Mouse (Mus musculus) intestine, embryonic 16.5 days (tissue): ENCODE data around the gene Farp1. TPM values are rescaled to one million over a fixed set of nuclear protein-coding genes. Genes with fewer than 3 reads are reported as not detected.

ENCODE experiments used
- ATAC-seq: fragments of 200-750 bp; cut with Nextera tagmentation; 2 replicates; pipeline ENCODE4 v1.8.0; 2017; ENCODE audit warnings: moderate TSS enrichment, moderate library complexity
- H3K27ac ChIP-seq: fragments of 300-500 bp; sonication (generic); 2 replicates; pipeline ENCODE4 v1.5.1; 2014; ENCODE audit warnings: mild to moderate bottlenecking, low read length
- H3K27me3 ChIP-seq: fragments of 300-500 bp; sonication (generic); replicated peaks from 2 replicates; pipeline ENCODE4 v1.6.1; 2014; ENCODE audit warnings: low read length, control low read depth, mixed read lengths; ENCODE audit not compliant: control insufficient read depth, insufficient read depth
- H3K36me3 ChIP-seq: fragments of 300-500 bp; sonication (generic); 2 replicates; pipeline ENCODE4 v1.6.1; 2014; ENCODE audit warnings: low read length, control low read depth; ENCODE audit not compliant: control insufficient read depth, insufficient read depth
- H3K4me1 ChIP-seq: fragments of 300-500 bp; sonication (generic); 2 replicates; pipeline ENCODE4 v1.6.1; 2014; ENCODE audit warnings: low read length, control low read depth, mixed read lengths; ENCODE audit not compliant: control insufficient read depth, insufficient read depth
- H3K4me2 ChIP-seq: fragments of 300-500 bp; sonication (generic); 2 replicates; pipeline ENCODE4 v1.6.1; 2014; ENCODE audit warnings: low read depth, low read length, control low read depth
- H3K4me3 ChIP-seq: fragments of 300-500 bp; sonication (generic); 2 replicates; pipeline ENCODE4 v1.5.1; 2014; ENCODE audit warnings: mild to moderate bottlenecking, low read length
- H3K9ac ChIP-seq: fragments of 300-500 bp; sonication (generic); 2 replicates; pipeline ENCODE4 v1.6.1; 2014; ENCODE audit warnings: low read depth, low read length
- H3K9me3 ChIP-seq: fragments of 300-500 bp; sonication (generic); 2 replicates; pipeline ENCODE4 v1.6.1; 2016; ENCODE audit warnings: low read length, control low read depth; ENCODE audit not compliant: control insufficient read depth
- WGBS: fragments of 180-500 bp; shearing (Covaris S2); extraction: QIAGEN DNeasy Blood & Tissue Kit; methylation state at CpG from one replicate; pipeline ENCODE4 v1.1.7; 2014; 5-methylcytosine and 5-hydroxymethylcytosine counted together
- polyA plus RNA-seq: library from polyadenylated mRNA; unstranded; fragments of >200 nt; fragmentation: Nextera tagmentation; extraction: Ambion mirVana; gene quantifications from 2 replicates; pipeline ENCODE4 v1.2.1, GENCODE M21; 2015

The Farp1 gene
- polyA plus RNA-seq, 1 experiment from 2014 or later: 8.7 TPM

DNA sequence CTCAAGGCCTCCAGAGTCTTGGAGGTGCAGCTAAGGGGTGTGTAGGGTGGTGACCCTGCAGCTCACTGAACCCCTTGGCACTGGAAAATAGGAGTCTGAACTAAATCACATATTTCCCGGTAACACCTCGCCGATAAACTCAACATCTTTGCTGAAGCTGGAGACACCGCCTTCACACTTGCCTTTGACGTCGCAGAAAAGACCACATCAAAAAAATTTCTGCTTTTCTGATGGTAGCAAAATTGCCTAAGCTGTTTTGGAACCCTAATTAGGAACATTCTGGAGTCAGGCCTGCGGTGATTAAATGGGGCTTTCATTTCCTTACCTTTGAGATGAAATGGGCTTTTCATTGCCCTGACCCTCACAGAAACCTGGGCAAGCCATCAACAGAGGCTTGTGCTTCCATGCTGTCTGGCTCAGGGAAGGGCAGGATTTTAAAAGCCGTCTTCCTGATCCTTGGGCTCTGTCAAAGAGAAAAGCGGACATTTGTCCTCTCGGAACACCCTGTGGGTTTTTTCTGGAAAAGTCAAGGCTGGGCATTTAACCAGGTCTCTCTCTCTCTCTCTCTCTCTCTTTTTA lies 72.8 kb downstream of the Farp1 start:
- no peak overlapping the region for H3K9ac ChIP-seq
- no peaks in the 10 kb centered on the region for H3K27me3 ChIP-seq
- WGBS: 75% methylated on average over 10 of the region's 10 CpGs
- no peaks in the 10 kb centered on the region for H3K9me3 ChIP-seq
- no peaks in the 10 kb centered on the region for H3K36me3 ChIP-seq
- peak overlapping the region; percentile 67 for H3K27ac ChIP-seq
- H3K4me2 ChIP-seq: no peak overlapping the region
- H3K4me1 ChIP-seq: peaks cover 49% of the 10 kb centered on the region
- H3K4me3 ChIP-seq: no peak overlapping the region
- ATAC-seq: no peak

DNA sequence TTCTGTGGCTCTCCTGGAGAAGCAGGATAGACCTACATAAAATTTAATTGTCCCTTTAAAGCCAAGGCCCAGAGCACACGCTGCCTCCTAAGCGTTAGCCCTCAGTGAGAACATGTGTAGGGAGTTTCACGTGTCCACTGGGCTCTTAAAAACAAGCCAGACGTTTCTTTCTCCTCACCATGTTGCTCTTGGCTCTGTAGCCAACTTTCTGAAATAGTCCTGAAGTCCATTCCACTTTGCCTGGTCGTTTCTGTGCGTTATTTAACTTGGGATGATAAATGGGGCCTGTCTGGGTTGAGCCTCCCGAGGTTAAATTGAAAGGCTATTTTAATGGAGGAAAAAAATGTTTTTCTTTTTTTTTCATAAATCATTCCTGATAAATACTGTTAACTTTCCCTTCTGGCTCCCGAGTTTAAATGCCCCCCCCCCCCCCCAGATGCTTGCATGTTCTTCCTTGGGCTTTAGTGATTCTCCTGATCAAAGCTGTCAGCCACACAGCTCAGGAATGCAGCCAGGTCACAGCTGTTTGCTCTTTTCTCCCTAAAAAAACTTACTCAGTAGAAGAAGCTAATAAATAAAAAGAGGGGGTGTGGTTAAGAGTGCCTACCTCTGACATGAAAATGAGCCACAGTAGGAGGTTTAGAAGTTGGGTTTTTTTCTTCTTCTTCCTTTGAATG lies 73.6 kb downstream of the Farp1 start:
- Histone ChIP-seq H3K27me3 (no peaks in the 10 kb centered on the region), H3K36me3 (no peaks in the 10 kb centered on the region), H3K27ac (peak overlapping the region; percentile 76), H3K9me3 (no peaks in the 10 kb centered on the region), H3K9ac (no peak overlapping the region), H3K4me3 (no peak overlapping the region), H3K4me1 (peaks cover 49% of the 10 kb centered on the region), H3K4me2 (0 out of 2 replicates have a peak overlapping the region, but pooled peaks have one; percentile 6)
- 5% methylated on average over 8 of the region's 8 CpGs for WGBS
- peak; percentile 41 for ATAC-seq

DNA sequence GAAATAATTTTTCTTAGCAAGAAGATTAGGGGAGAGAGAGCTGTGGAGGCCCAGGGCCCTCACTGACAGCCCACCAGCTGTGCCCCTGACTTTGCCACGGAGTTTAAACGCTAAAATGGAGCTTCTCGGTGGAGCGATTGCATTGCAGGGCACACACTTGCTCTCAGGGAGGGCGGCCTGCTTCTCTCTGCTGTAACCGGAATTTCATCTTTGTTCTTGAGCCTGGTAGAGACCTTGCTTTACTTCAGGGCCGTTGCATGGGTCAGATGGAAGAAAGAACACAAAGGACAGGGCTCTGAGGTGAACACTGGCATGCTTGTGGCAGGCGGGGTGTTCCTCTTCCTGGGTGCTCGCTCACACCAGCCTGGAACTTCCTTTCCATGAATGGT lies 74.1 kb downstream of the Farp1 start:
- H3K27ac ChIP-seq: peak overlapping the region; percentile 76
- no peak for ATAC-seq
- 30% methylated on average over 9 of the region's 9 CpGs for WGBS
- no peaks in the 10 kb centered on the region for H3K36me3 ChIP-seq
- H3K27me3 ChIP-seq: no peaks in the 10 kb centered on the region
- 0 out of 2 replicates have a peak overlapping the region, but pooled peaks have one; percentile 6 for H3K4me2 ChIP-seq
- peaks cover 49% of the 10 kb centered on the region for H3K4me1 ChIP-seq
- no peak overlapping the region for H3K4me3 ChIP-seq
- peak overlapping the region; percentile 45; the same call in 1 of the 2 replicates for H3K9ac ChIP-seq
- H3K9me3 ChIP-seq: no peaks in the 10 kb centered on the region

DNA sequence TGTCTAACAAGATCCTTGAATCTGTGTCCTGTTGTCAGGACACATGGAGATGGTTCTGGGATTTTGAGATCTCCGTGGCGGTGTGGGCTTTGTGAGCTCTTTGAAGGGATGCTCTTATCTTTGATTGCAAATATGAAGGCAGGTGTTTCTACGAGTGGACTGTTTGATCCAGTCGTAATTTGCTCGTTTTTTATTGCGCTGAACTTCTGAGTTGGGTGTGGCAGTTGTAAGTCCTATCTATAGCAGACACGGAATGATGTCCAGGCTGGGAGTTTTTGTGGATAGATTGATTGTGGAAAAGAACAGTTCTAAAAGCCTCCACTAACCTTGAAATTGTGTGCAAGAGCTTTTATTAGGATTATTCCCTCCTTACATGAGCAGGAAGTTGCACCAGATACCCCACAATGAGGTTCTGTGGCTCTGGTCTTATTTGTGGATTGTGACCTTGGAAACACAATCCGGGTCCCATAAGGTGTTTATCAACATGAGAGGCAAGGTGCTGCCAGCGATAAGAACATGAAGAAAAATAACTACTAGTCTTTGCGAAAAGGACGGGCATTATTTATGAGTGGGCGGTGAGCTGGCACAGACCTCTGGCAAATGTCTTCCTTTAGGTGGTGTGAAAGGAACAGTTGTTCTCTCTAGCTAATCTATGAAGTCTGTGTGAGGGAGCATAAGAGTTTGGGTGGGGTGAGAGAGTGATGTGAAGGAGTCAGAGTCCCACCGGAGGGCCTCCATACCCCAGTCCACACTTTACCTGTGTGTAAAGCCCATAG lies 75.7 kb downstream of the Farp1 start:
- H3K4me1 ChIP-seq: peaks cover 38% of the 10 kb centered on the region
- H3K4me3 ChIP-seq: no peak overlapping the region
- H3K36me3 ChIP-seq: peaks cover 2% of the 10 kb centered on the region; the same call in 1 of the 2 replicates
- no peaks in the 10 kb centered on the region for H3K9me3 ChIP-seq
- no peak overlapping the region for H3K9ac ChIP-seq
- WGBS: 59% methylated on average over 13 of the region's 13 CpGs
- no peak overlapping the region for H3K4me2 ChIP-seq
- peak; percentile 69 for ATAC-seq
- peak overlapping the region; percentile 33 for H3K27ac ChIP-seq
- H3K27me3 ChIP-seq: no peaks in the 10 kb centered on the region

DNA sequence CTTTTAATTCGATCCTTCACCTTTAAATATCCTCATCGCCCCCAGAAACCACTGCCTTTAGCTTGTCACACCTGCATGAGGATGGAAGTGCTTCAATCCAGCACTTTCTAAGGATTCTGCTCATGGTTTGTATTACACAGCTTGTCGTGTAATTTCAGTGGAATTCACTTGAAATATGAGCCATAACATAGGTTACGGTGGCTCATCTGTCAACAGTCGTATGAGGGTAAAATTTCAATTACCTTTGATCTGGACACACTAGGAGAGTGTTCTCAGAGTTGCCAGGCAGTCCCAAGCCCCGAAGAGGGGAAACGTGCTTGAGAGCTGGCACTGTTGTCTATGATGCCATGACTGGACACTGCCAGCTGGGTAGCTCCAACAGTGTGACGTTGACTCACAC lies 77.1 kb downstream of the Farp1 start:
- ATAC-seq: no peak
- 82% methylated on average over 8 of the region's 8 CpGs for WGBS
- Histone ChIP-seq H3K9me3 (no peaks in the 10 kb centered on the region), H3K27ac (no peak overlapping the region), H3K4me1 (peaks cover 30% of the 10 kb centered on the region), H3K4me3 (no peak overlapping the region), H3K27me3 (no peaks in the 10 kb centered on the region), H3K36me3 (peaks cover 3% of the 10 kb centered on the region; the same call in 1 of the 2 replicates), H3K4me2 (no peak overlapping the region), H3K9ac (no peak overlapping the region)

DNA sequence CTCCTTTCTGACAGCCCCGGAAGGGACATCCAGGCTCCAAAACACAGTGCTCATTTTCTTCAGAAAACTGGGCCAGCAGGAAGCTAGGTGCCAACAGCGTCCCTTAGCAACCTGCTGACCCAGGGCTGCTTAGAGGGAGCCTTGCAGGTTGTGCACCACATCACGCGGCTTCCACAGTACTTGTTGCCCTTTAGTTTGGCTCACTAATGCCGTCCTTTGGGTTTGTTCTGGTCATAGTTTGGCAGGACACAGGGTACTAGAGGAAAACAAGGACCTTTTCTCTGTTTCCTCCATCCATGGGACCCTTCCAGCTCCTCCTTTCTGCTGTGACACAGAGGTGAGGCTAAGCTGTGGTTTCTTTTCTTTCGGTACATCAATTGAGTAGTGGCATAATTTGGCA lies 78.8 kb downstream of the Farp1 start:
- H3K27ac ChIP-seq: no peak overlapping the region
- peaks cover 3% of the 10 kb centered on the region; the same call in 1 of the 2 replicates for H3K36me3 ChIP-seq
- H3K9ac ChIP-seq: no peak overlapping the region
- WGBS: 90% methylated on average over 6 of the region's 6 CpGs
- no peak overlapping the region for H3K4me3 ChIP-seq
- peaks cover 17% of the 10 kb centered on the region for H3K4me1 ChIP-seq
- no peaks in the 10 kb centered on the region for H3K9me3 ChIP-seq
- no peaks in the 10 kb centered on the region for H3K27me3 ChIP-seq
- no peak for ATAC-seq
- no peak overlapping the region for H3K4me2 ChIP-seq

DNA sequence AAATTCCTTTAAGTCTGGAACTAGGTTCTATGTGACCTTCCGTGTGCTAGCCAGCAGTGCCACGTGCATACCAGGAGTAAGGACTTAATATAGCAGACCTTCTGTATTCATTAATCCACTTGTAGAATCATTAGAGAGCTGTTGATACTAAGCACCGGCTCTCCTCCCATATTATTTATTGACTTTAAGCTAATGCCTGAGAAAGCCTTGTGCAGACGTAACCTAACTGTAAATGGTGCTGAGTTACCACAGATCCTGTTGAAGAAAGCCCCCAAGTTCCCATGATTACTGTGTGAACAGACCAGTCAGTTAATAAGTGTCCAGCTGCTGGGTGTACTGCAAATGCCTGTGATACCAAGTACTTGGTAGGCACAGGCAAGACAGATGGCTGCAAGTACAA lies 81.7 kb downstream of the Farp1 start:
- Histone ChIP-seq H3K4me3 (no peak overlapping the region), H3K27me3 (no peaks in the 10 kb centered on the region), H3K9me3 (no peaks in the 10 kb centered on the region), H3K4me1 (peaks cover 2% of the 10 kb centered on the region; the same call in 1 of the 2 replicates), H3K36me3 (peaks cover 3% of the 10 kb centered on the region; the same call in 1 of the 2 replicates), H3K4me2 (no peak overlapping the region), H3K27ac (no peak overlapping the region), H3K9ac (no peak overlapping the region)
- ATAC-seq: no peak
- WGBS: 62% methylated on average over 4 of the region's 4 CpGs

DNA sequence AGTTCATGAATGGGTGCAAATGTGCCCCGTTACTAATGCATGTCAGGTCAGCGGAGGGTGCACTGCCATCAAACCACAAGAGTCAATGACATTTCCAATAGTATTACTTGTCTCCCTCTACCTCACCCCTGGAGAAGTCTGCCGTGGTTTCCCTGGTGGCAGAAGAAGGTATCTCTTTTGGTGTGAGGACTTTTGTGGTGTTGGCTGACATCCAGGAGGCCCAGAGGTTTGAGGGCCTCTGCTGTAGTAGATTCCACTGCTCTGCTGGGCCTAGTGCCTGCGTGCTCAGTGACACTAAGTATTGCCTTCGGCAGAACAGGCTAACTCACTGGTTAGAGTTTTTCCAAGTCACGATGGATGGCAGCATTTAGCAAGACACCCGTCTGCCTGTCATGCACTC lies 83.9 kb downstream of the Farp1 start:
- H3K4me3 ChIP-seq: no peak overlapping the region
- no peaks in the 10 kb centered on the region for H3K9me3 ChIP-seq
- no peaks in the 10 kb centered on the region for H3K27me3 ChIP-seq
- no peak; the same call in 1 of the 2 replicates for ATAC-seq
- H3K27ac ChIP-seq: no peak overlapping the region
- peaks cover 15% of the 10 kb centered on the region for H3K4me1 ChIP-seq
- H3K9ac ChIP-seq: no peak overlapping the region
- 79% methylated on average over 7 of the region's 7 CpGs for WGBS
- H3K36me3 ChIP-seq: peaks cover 3% of the 10 kb centered on the region; the same call in 1 of the 2 replicates
- H3K4me2 ChIP-seq: no peak overlapping the region

DNA sequence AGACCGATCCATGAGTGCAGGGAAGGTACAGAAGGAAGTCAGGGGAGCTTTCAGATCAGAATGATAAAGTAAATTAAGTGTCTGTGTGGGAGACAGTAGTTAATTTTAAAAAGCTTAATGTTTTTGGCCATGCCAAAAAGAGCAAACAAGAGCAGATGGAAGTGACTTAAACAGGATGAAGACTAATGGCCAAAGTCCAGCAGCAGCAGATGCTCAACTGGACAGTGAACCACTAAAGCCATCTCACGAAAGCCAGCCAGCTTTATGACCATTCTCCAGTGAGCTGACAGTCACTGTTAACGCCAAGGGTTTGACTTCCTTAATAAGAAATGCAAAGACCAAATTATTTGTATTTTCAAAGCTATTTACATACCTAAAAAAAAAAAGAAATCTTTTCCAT lies 86.7 kb downstream of the Farp1 start:
- no peak for ATAC-seq

More for the DNA sequence above, 86.7 kb downstream of the Farp1 start:
- H3K4me1 ChIP-seq: peaks cover 17% of the 10 kb centered on the region
- H3K4me3 ChIP-seq: no peak overlapping the region
- no peak overlapping the region for H3K9ac ChIP-seq
- no peak overlapping the region for H3K4me2 ChIP-seq
- H3K36me3 ChIP-seq: no peaks in the 10 kb centered on the region
- no peak overlapping the region for H3K27ac ChIP-seq
- no peaks in the 10 kb centered on the region for H3K27me3 ChIP-seq
- 50% methylated on average over 3 of the region's 3 CpGs for WGBS
- H3K9me3 ChIP-seq: no peaks in the 10 kb centered on the region
